Mouse (Mus musculus): Measurements from ENCODE around the gene Col4a2. TPM values are rescaled to one million over a fixed set of nuclear protein-coding genes. Genes with fewer than 3 reads are reported as not detected.
"Not testable (repeated sequence)": the region's sequence is repeated elsewhere in the genome, so short reads cannot be mapped to it uniquely, and the experiment has no call there.

Gene Col4a2
- polyA plus RNA-seq, 1 experiment from 2014 or later = 36.2 TPM

DNA sequence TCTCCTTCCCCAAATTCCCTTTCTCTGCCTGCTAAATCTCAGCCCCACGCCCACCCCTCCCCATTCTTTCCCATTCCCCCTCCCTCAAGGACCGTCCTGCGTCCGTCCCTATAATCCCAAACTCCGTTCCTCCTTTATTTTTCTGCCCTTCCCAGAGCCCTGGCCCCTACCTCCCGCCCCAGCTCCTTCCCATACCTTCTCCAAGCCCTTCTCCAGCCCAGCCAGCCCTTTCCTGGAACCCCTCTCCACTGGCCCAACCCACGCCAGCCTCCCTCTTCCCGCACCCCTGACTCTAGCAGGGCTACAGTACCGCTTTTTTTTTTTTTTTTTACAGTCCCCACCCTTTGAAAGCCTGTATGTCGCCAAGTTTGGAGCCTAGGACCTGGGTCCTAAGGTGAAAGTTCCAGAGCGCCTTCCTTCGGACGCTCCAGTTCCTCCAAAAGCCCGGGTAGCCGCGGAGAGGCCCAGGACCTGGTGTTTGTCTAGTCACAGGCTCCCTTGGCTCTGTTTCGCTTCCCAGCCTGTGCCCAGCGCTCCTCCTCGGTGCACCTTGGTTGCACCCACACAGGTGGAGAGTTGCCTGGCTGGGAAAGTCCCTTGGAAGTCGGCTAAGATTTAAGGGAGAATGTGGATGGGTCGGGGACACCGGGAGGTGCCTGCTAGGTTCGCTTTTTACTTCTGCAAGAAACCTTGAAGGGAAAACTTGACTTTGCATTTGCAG lies 166.4 kb downstream of the Col4a2 start:
- Histone ChIP-seq H3K9ac (ENCODE audit: low read length) (no peak overlapping the region), H3K4me2 (ENCODE audit: low read depth) (peak overlapping the region; percentile 94), H3K36me3 (ENCODE audit: control insufficient read depth, insufficient read depth, low read length) (no peaks in the 10 kb centered on the region), H3K27ac (ENCODE audit: low read depth, low read length) (no peak overlapping the region), H3K9me3 (ENCODE audit: control insufficient read depth, low read length) (no peaks in the 10 kb centered on the region), H3K4me1 (ENCODE audit: control insufficient read depth, insufficient read depth, low read length) (peaks cover 11% of the 10 kb centered on the region; the same call in 1 of the 2 replicates), H3K27me3 (ENCODE audit: control insufficient read depth, insufficient read depth, low read length) (peaks cover 63% of the 10 kb centered on the region), H3K4me3 (ENCODE audit: low read depth, low read length) (peak overlapping the region; percentile 39)
- 0 out of 2 replicates have a peak, but pooled peaks have one; percentile 23 for ATAC-seq (ENCODE audit: insufficient read depth, low FRiP score, low TSS enrichment)
- 2% methylated on average over 22 of the region's 23 CpGs for WGBS
- DNase-seq (ENCODE audit: low spot score) = no peak

DNA sequence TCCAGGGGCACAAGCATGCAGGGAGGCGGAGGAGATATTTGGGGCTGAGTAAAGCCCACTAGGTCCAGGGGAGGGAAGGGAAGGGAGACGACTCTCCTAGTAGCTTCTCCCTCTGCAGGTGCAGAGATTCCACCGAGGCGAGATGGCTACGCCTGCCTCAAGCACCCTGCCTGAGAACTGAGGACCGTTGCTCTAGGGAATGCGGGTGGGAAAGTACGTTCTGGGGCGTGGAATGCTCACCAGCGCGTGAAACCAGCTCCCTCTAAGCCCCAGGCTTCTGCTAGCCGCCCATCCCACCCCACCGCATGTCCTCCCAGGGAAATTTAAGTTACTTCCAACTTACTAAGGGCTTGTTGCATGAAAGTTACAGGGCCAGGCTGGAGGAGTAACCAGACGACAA lies 167.0 kb downstream of the Col4a2 start:
- Histone ChIP-seq H3K27me3 (ENCODE audit: control insufficient read depth, insufficient read depth, low read length) (peaks cover 60% of the 10 kb centered on the region), H3K4me1 (ENCODE audit: control insufficient read depth, insufficient read depth, low read length) (peaks cover 11% of the 10 kb centered on the region; the same call in 1 of the 2 replicates), H3K9me3 (ENCODE audit: control insufficient read depth, low read length) (no peaks in the 10 kb centered on the region), H3K4me3 (ENCODE audit: low read depth, low read length) (no peak overlapping the region), H3K4me2 (ENCODE audit: low read depth) (no peak overlapping the region), H3K9ac (ENCODE audit: low read length) (no peak overlapping the region), H3K36me3 (ENCODE audit: control insufficient read depth, insufficient read depth, low read length) (no peaks in the 10 kb centered on the region), H3K27ac (ENCODE audit: low read depth, low read length) (no peak overlapping the region)
- no peak for ATAC-seq (ENCODE audit: insufficient read depth, low FRiP score, low TSS enrichment)
- 4% methylated on average over 14 of the region's 14 CpGs for WGBS
- DNase-seq (ENCODE audit: low spot score) = no peak

DNA sequence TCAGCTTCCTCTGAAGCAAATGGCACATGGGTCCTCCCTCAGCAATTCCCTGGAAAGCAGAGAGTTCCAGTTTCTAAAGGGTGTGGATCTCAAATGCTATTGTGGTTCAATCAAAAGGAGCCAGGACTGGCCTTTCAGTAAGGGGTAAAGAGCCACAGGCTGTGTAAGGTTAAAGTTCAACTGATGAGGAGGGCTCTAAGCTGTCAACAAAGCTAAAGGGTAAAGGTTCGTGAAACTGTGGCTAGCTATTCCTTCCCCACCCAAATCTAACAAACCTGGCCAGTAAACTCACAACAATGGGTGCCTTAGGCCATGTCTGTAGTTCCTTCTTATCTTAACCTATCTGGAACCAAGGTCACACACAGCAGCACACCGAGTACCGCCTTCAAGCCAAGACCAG lies 169.3 kb downstream of the Col4a2 start:
- Histone ChIP-seq H3K9me3 (ENCODE audit: control insufficient read depth, low read length) (no peaks in the 10 kb centered on the region), H3K4me1 (ENCODE audit: control insufficient read depth, insufficient read depth, low read length) (peaks cover 11% of the 10 kb centered on the region; the same call in 1 of the 2 replicates), H3K27ac (ENCODE audit: low read depth, low read length) (no peak overlapping the region), H3K27me3 (ENCODE audit: control insufficient read depth, insufficient read depth, low read length) (peaks cover 41% of the 10 kb centered on the region), H3K9ac (ENCODE audit: low read length) (no peak overlapping the region), H3K4me2 (ENCODE audit: low read depth) (no peak overlapping the region), H3K36me3 (ENCODE audit: control insufficient read depth, insufficient read depth, low read length) (no peaks in the 10 kb centered on the region), H3K4me3 (ENCODE audit: low read depth, low read length) (no peak overlapping the region)
- 53% methylated on average over 3 of the region's 3 CpGs for WGBS
- ATAC-seq (ENCODE audit: insufficient read depth, low FRiP score, low TSS enrichment) (no peak), DNase-seq (ENCODE audit: low spot score) (no peak)

DNA sequence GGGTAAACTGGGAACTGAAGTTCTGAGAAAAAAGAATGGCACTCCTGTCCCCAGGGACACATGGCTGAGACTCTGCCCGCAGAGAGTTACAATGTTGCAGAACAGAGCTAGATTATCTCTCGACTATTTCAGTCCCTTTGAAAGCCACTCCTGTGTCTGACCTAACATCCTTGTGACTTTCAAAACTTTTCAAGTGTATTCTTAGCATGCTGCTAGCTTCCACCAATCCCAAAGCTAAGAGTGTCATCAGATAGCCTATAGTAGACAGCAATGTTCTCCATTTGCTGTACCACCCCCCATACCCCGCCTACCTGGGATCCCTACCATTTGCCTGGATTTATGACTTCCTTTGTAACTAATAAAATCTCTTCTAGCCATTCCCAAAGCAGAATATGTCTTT lies 169.9 kb downstream of the Col4a2 start:
- Histone ChIP-seq H3K27ac (ENCODE audit: low read depth, low read length) (no peak overlapping the region), H3K36me3 (ENCODE audit: control insufficient read depth, insufficient read depth, low read length) (no peaks in the 10 kb centered on the region), H3K4me1 (ENCODE audit: control insufficient read depth, insufficient read depth, low read length) (peaks cover 10% of the 10 kb centered on the region; the same call in 1 of the 2 replicates), H3K27me3 (ENCODE audit: control insufficient read depth, insufficient read depth, low read length) (peaks cover 34% of the 10 kb centered on the region), H3K9me3 (ENCODE audit: control insufficient read depth, low read length) (no peaks in the 10 kb centered on the region), H3K9ac (ENCODE audit: low read length) (no peak overlapping the region), H3K4me2 (ENCODE audit: low read depth) (no peak overlapping the region), H3K4me3 (ENCODE audit: low read depth, low read length) (no peak overlapping the region)
- DNase-seq (ENCODE audit: low spot score) (no peak), ATAC-seq (ENCODE audit: insufficient read depth, low FRiP score, low TSS enrichment) (no peak)
- 70% methylated on average over 3 of the region's 3 CpGs for WGBS

DNA sequence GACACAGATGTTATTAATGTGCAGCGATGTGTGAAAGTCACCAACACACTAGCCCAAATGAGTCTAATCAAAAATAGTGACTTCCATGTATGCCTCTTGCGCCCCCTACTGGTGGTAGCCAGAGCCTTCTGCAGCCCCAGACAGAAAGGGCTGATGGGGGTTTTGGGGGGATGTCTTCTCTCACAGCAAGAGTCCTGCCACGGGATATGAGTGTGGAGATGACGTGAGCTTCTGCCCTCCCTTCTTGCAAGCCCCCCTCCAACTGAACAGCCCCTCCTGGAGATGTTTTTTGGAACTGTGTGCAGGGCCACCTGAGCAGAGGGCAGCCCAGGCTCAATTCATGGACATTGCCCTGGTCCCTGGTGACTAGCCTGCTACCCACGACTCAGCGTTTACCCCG lies 173.5 kb downstream of the Col4a2 start:
- no peak overlapping the region for H3K4me2 ChIP-seq (ENCODE audit: low read depth)
- H3K9ac ChIP-seq (ENCODE audit: low read length) = no peak overlapping the region
- peak; percentile 71 for DNase-seq (ENCODE audit: low spot score)
- WGBS = 25% methylated on average over 7 of the region's 7 CpGs
- no peaks in the 10 kb centered on the region for H3K36me3 ChIP-seq (ENCODE audit: control insufficient read depth, insufficient read depth, low read length)
- no peaks in the 10 kb centered on the region for H3K9me3 ChIP-seq (ENCODE audit: control insufficient read depth, low read length)
- H3K27ac ChIP-seq (ENCODE audit: low read depth, low read length) = no peak overlapping the region
- no peak overlapping the region for H3K4me3 ChIP-seq (ENCODE audit: low read depth, low read length)
- ATAC-seq (ENCODE audit: insufficient read depth, low FRiP score, low TSS enrichment) = no peak
- peaks cover 5% of the 10 kb centered on the region; the same call in 1 of the 2 replicates for H3K27me3 ChIP-seq (ENCODE audit: control insufficient read depth, insufficient read depth, low read length)
- no peaks in the 10 kb centered on the region for H3K4me1 ChIP-seq (ENCODE audit: control insufficient read depth, insufficient read depth, low read length)

DNA sequence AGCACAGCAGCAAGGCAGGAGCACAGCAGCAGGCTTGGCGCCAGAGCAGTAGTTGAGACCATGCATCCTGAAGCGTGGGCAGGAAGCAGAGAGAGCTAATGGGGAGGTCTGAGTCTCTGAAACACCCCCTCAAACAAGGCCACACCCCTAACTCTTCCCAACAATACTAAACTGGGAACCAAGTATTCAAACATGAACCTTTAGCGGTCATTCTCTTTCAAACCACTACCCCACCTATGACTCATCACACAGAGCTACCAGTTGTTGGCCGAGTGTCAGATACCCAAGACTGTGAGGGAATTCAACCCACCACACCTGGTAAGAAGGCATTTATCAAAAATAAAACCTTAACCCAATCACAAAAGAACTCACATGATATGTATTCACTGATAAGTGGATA lies 174.6 kb downstream of the Col4a2 start:
- Histone ChIP-seq H3K9me3 (ENCODE audit: control insufficient read depth, low read length) (no peaks in the 10 kb centered on the region), H3K4me2 (ENCODE audit: low read depth) (no peak overlapping the region)
- 80% methylated on average over 4 of the region's 4 CpGs for WGBS

DNA sequence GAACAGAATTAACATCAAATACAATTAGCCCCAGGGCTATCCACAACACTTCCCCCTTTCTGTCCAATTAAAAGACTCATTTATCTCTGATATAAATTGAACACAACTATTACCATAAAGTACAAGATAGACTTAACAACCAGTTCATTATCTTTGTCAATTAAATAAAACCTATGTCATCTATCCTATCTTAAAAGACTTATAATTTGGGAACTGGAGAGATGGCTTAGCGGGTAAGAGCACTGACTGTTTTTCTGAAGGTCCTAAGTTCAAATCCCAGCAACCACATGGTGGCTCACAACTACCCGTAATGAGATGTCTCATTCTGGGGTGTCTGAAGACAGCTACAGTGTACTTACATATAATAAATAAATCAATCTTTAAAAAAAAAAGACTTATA lies 179.7 kb downstream of the Col4a2 start:
- H3K4me1 ChIP-seq (ENCODE audit: control insufficient read depth, insufficient read depth, low read length); H3K27me3 ChIP-seq (ENCODE audit: control insufficient read depth, insufficient read depth, low read length); H3K27ac ChIP-seq (ENCODE audit: low read depth, low read length); DNase-seq (ENCODE audit: low spot score); H3K4me2 ChIP-seq (ENCODE audit: low read depth); H3K9ac ChIP-seq (ENCODE audit: low read length); H3K36me3 ChIP-seq (ENCODE audit: control insufficient read depth, insufficient read depth, low read length); ATAC-seq (ENCODE audit: insufficient read depth, low FRiP score, low TSS enrichment); H3K4me3 ChIP-seq (ENCODE audit: low read depth, low read length); H3K9me3 ChIP-seq (ENCODE audit: control insufficient read depth, low read length): not testable (repeated sequence)
- 88% methylated on average over 2 of the region's 2 CpGs for WGBS

More for the DNA sequence above, 174.6 kb downstream of the Col4a2 start:
- ATAC-seq (ENCODE audit: insufficient read depth, low FRiP score, low TSS enrichment) = no peak
- Histone ChIP-seq H3K36me3 (ENCODE audit: control insufficient read depth, insufficient read depth, low read length) (no peaks in the 10 kb centered on the region), H3K27ac (ENCODE audit: low read depth, low read length) (no peak overlapping the region), H3K4me1 (ENCODE audit: control insufficient read depth, insufficient read depth, low read length) (no peaks in the 10 kb centered on the region), H3K27me3 (ENCODE audit: control insufficient read depth, insufficient read depth, low read length) (no peaks in the 10 kb centered on the region), H3K4me3 (ENCODE audit: low read depth, low read length) (no peak overlapping the region), H3K9ac (ENCODE audit: low read length) (no peak overlapping the region)
- no peak for DNase-seq (ENCODE audit: low spot score)

DNA sequence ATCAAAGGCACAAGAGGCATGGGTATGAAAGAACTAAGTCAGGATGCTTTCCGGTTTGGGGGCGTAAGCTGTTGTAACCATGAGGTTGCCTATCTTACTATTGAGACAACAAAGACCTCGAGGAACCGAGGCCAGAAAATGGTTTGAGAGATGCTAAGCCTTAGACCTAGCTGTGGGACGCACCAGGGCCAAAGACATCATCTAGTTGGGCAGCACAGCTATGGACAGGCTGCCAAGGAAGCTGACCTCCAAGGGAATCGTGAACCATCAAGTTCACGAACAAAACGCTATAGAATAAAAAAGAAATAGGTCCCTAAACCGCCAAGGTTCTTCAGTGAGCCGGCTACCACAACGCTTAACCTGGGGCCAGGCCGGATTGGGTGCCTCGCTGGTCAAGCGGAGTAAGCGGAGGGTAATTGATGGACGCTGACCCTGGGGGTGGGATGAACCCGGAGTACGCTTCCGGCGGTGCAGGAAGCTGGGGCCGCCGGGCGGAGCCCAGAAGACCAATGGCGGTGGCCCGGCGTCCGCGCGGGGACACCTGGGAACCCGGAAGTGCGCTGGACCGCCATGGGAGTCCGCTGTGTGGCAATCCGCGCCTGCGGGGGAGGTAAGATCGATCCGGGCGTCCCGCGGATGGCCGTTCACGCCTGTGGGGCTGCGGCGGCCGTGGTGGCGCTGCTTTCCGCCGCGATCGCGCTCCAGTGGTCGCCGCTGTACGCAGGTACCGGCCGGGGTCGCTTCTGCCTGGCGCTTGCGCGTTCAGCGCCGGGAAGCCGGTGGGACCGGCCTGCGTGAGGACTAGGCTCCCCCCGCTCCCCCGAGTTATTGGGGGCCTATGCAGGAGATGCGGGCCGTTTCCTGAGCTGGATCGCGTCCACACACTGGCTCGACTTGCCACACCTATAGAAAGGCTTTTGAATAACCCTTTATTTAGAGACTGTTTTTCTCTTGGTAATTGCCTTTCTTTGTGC lies 184.7 kb downstream of the Col4a2 start, which contains the start of gene Naxd:
Naxd (plus strand) TSS at position 490 of the 974 bp plus-strand sequence.
- H3K9ac ChIP-seq (ENCODE audit: low read length) = peak within 1 kb of the TSS; percentile 86
- H3K27ac ChIP-seq (ENCODE audit: low read depth, low read length) = peak within 1 kb of the TSS; percentile 64
- H3K4me3 ChIP-seq (ENCODE audit: low read depth, low read length) = peak within 1 kb of the TSS; percentile 94
- H3K36me3 ChIP-seq (ENCODE audit: control insufficient read depth, insufficient read depth, low read length) = peaks cover under 1% of the 10 kb centered on the region; the same call in 1 of the 2 replicates
- no peaks in the 10 kb centered on the region for H3K27me3 ChIP-seq (ENCODE audit: control insufficient read depth, insufficient read depth, low read length)
- H3K4me1 ChIP-seq (ENCODE audit: control insufficient read depth, insufficient read depth, low read length) = no peaks in the 10 kb centered on the region; the same call in 1 of the 2 replicates
- WGBS = 3% methylated on average over 73 of the region's 73 CpGs
- H3K4me2 ChIP-seq (ENCODE audit: low read depth) = peak within 1 kb of the TSS; percentile 64
- ATAC-seq (ENCODE audit: insufficient read depth, low FRiP score, low TSS enrichment) (peak; percentile 98), DNase-seq (ENCODE audit: low spot score) (peak; percentile 95)
- H3K9me3 ChIP-seq (ENCODE audit: control insufficient read depth, low read length) = no peaks in the 10 kb centered on the region
